Mouse (Mus musculus): ENCODE measurements at regions not wholly inside any gene's neighbourhood (a gene's known extent, or its start where the extent isn't known, plus 50 kb on each side); places are given as distances from the start of the nearest gene placed in this dataset.

GRCm38 (mm10) chr1:128858661-128859060 lies 266.6 kb upstream of the Cxcr4 start:
- Histone ChIP-seq H3K27ac (ENCODE audit: low read length) (no peak overlapping the region), H3K36me3 (ENCODE audit: control insufficient read depth, insufficient read depth) (no peaks in the 10 kb centered on the region), H3K4me1 (ENCODE audit: control insufficient read depth, insufficient read depth, low read length) (no peaks in the 10 kb centered on the region), H3K4me3 (ENCODE audit: low read length) (no peak overlapping the region), H3K4me2 (ENCODE audit: low read depth, low read length) (no peak overlapping the region), H3K27me3 (ENCODE audit: control insufficient read depth, insufficient read depth, low read length) (no peaks in the 10 kb centered on the region), H3K9ac (ENCODE audit: low read length) (no peak overlapping the region), H3K9me3 (replicated peaks; ENCODE audit: control insufficient read depth, low read length) (no peaks in the 10 kb centered on the region)
- ATAC-seq (replicated peaks; ENCODE audit: extremely low read depth, insufficient read depth, low FRiP score), result no peak
- 83% methylated on average over 2 of the region's 2 CpGs for WGBS

GRCm38 (mm10) chr1:128856933-128857332 lies 264.8 kb upstream of the Cxcr4 start:
- Histone ChIP-seq H3K27ac (ENCODE audit: low read length) (no peak overlapping the region), H3K27me3 (ENCODE audit: control insufficient read depth, insufficient read depth, low read length) (no peaks in the 10 kb centered on the region), H3K9me3 (replicated peaks; ENCODE audit: control insufficient read depth, low read length) (no peaks in the 10 kb centered on the region), H3K9ac (ENCODE audit: low read length) (no peak overlapping the region), H3K4me1 (ENCODE audit: control insufficient read depth, insufficient read depth, low read length) (no peaks in the 10 kb centered on the region), H3K36me3 (ENCODE audit: control insufficient read depth, insufficient read depth) (no peaks in the 10 kb centered on the region), H3K4me2 (ENCODE audit: low read depth, low read length) (no peak overlapping the region), H3K4me3 (ENCODE audit: low read length) (no peak overlapping the region)
- WGBS, result 60% methylated on average over 2 of the region's 2 CpGs
- no peak for ATAC-seq (replicated peaks; ENCODE audit: extremely low read depth, insufficient read depth, low FRiP score)

GRCm38 (mm10) chr1:128854649-128855048 lies 262.6 kb upstream of the Cxcr4 start:
- no peak overlapping the region for H3K4me2 ChIP-seq (ENCODE audit: low read depth, low read length)
- H3K9me3 ChIP-seq (replicated peaks; ENCODE audit: control insufficient read depth, low read length), result no peaks in the 10 kb centered on the region
- no peaks in the 10 kb centered on the region for H3K27me3 ChIP-seq (ENCODE audit: control insufficient read depth, insufficient read depth, low read length)
- 53% methylated on average over 9 of the region's 9 CpGs for WGBS
- H3K4me1 ChIP-seq (ENCODE audit: control insufficient read depth, insufficient read depth, low read length), result no peaks in the 10 kb centered on the region
- no peak overlapping the region for H3K9ac ChIP-seq (ENCODE audit: low read length)
- no peak overlapping the region for H3K27ac ChIP-seq (ENCODE audit: low read length)
- no peak for ATAC-seq (replicated peaks; ENCODE audit: extremely low read depth, insufficient read depth, low FRiP score)
- no peak overlapping the region for H3K4me3 ChIP-seq (ENCODE audit: low read length)
- no peaks in the 10 kb centered on the region for H3K36me3 ChIP-seq (ENCODE audit: control insufficient read depth, insufficient read depth)

- H3K4me2 ChIP-seq (ENCODE audit: low read depth, low read length), result no peak overlapping the region
- no peaks in the 10 kb centered on the region for H3K4me1 ChIP-seq (ENCODE audit: control insufficient read depth, insufficient read depth, low read length)
- 87% methylated on average over 10 of the region's 10 CpGs for WGBS
- H3K9ac ChIP-seq (ENCODE audit: low read length), result no peak overlapping the region
- no peaks in the 10 kb centered on the region for H3K36me3 ChIP-seq (ENCODE audit: control insufficient read depth, insufficient read depth)
- H3K27ac ChIP-seq (ENCODE audit: low read length), result no peak overlapping the region
- H3K4me3 ChIP-seq (ENCODE audit: low read length), result no peak overlapping the region
- H3K9me3 ChIP-seq (replicated peaks; ENCODE audit: control insufficient read depth, low read length), result no peaks in the 10 kb centered on the region
- no peaks in the 10 kb centered on the region for H3K27me3 ChIP-seq (ENCODE audit: control insufficient read depth, insufficient read depth, low read length)
- no peak for ATAC-seq (replicated peaks; ENCODE audit: extremely low read depth, insufficient read depth, low FRiP score)
Observed at GRCm38 (mm10) chr1:128853286-128853685, 261.2 kb upstream of the Cxcr4 start.

GRCm38 (mm10) chr1:128837361-128837760 lies 245.3 kb upstream of the Cxcr4 start:
- no peaks in the 10 kb centered on the region for H3K27me3 ChIP-seq (ENCODE audit: control insufficient read depth, insufficient read depth, low read length)
- ATAC-seq (replicated peaks; ENCODE audit: extremely low read depth, insufficient read depth, low FRiP score), result no peak
- no peak overlapping the region for H3K9ac ChIP-seq (ENCODE audit: low read length)
- H3K27ac ChIP-seq (ENCODE audit: low read length), result no peak overlapping the region
- no peaks in the 10 kb centered on the region for H3K4me1 ChIP-seq (ENCODE audit: control insufficient read depth, insufficient read depth, low read length)
- no peaks in the 10 kb centered on the region for H3K36me3 ChIP-seq (ENCODE audit: control insufficient read depth, insufficient read depth)
- no peak overlapping the region for H3K4me3 ChIP-seq (ENCODE audit: low read length)
- H3K9me3 ChIP-seq (replicated peaks; ENCODE audit: control insufficient read depth, low read length), result no peaks in the 10 kb centered on the region
- no peak overlapping the region for H3K4me2 ChIP-seq (ENCODE audit: low read depth, low read length)
- WGBS, result 90% methylated on average over 4 of the region's 4 CpGs

- no peak for ATAC-seq (replicated peaks; ENCODE audit: extremely low read depth, insufficient read depth, low FRiP score)
- H3K4me1 ChIP-seq (ENCODE audit: control insufficient read depth, insufficient read depth, low read length), result no peaks in the 10 kb centered on the region
- no peak overlapping the region for H3K27ac ChIP-seq (ENCODE audit: low read length)
- WGBS, result 80% methylated on average over 8 of the region's 8 CpGs
- no peaks in the 10 kb centered on the region for H3K9me3 ChIP-seq (replicated peaks; ENCODE audit: control insufficient read depth, low read length)
- H3K36me3 ChIP-seq (ENCODE audit: control insufficient read depth, insufficient read depth), result no peaks in the 10 kb centered on the region
- no peak overlapping the region for H3K4me2 ChIP-seq (ENCODE audit: low read depth, low read length)
- H3K9ac ChIP-seq (ENCODE audit: low read length), result no peak overlapping the region
- H3K27me3 ChIP-seq (ENCODE audit: control insufficient read depth, insufficient read depth, low read length), result no peaks in the 10 kb centered on the region
- H3K4me3 ChIP-seq (ENCODE audit: low read length), result no peak overlapping the region
Observed at GRCm38 (mm10) chr1:128835510-128835909, 243.4 kb upstream of the Cxcr4 start.

GRCm38 (mm10) chr1:128833096-128833715 lies 241.1 kb upstream of the Cxcr4 start:
- Histone ChIP-seq H3K27me3 (ENCODE audit: control insufficient read depth, insufficient read depth, low read length) (no peaks in the 10 kb centered on the region), H3K9me3 (replicated peaks; ENCODE audit: control insufficient read depth, low read length) (no peaks in the 10 kb centered on the region), H3K36me3 (ENCODE audit: control insufficient read depth, insufficient read depth) (no peaks in the 10 kb centered on the region), H3K4me2 (ENCODE audit: low read depth, low read length) (no peak overlapping the region), H3K27ac (ENCODE audit: low read length) (no peak overlapping the region), H3K4me1 (ENCODE audit: control insufficient read depth, insufficient read depth, low read length) (no peaks in the 10 kb centered on the region), H3K4me3 (ENCODE audit: low read length) (no peak overlapping the region), H3K9ac (ENCODE audit: low read length) (no peak overlapping the region)
- 37% methylated on average over 11 of the region's 11 CpGs for WGBS
- ATAC-seq (replicated peaks; ENCODE audit: extremely low read depth, insufficient read depth, low FRiP score), result no peak

GRCm38 (mm10) chr1:128832201-128832883 lies 240.2 kb upstream of the Cxcr4 start:
- Histone ChIP-seq H3K27me3 (ENCODE audit: control insufficient read depth, insufficient read depth, low read length) (no peaks in the 10 kb centered on the region), H3K9me3 (replicated peaks; ENCODE audit: control insufficient read depth, low read length) (no peaks in the 10 kb centered on the region), H3K27ac (ENCODE audit: low read length) (no peak overlapping the region), H3K4me3 (ENCODE audit: low read length) (peak overlapping the region; percentile 42), H3K4me1 (ENCODE audit: control insufficient read depth, insufficient read depth, low read length) (no peaks in the 10 kb centered on the region), H3K36me3 (ENCODE audit: control insufficient read depth, insufficient read depth) (no peaks in the 10 kb centered on the region), H3K9ac (ENCODE audit: low read length) (peak overlapping the region; percentile 46), H3K4me2 (ENCODE audit: low read depth, low read length) (peak overlapping the region; percentile 59)
- 20% methylated on average over 18 of the region's 18 CpGs for WGBS
- peak; percentile 62 for ATAC-seq (replicated peaks; ENCODE audit: extremely low read depth, insufficient read depth, low FRiP score)

- Histone ChIP-seq H3K9ac (ENCODE audit: low read length) (no peak overlapping the region), H3K4me3 (ENCODE audit: low read length) (no peak overlapping the region), H3K4me2 (ENCODE audit: low read depth, low read length) (no peak overlapping the region), H3K9me3 (replicated peaks; ENCODE audit: control insufficient read depth, low read length) (no peaks in the 10 kb centered on the region), H3K27ac (ENCODE audit: low read length) (no peak overlapping the region), H3K4me1 (ENCODE audit: control insufficient read depth, insufficient read depth, low read length) (no peaks in the 10 kb centered on the region), H3K36me3 (ENCODE audit: control insufficient read depth, insufficient read depth) (no peaks in the 10 kb centered on the region), H3K27me3 (ENCODE audit: control insufficient read depth, insufficient read depth, low read length) (no peaks in the 10 kb centered on the region)
- no peak for ATAC-seq (replicated peaks; ENCODE audit: extremely low read depth, insufficient read depth, low FRiP score)
- WGBS, result 89% methylated on average over 8 of the region's 8 CpGs
Observed at GRCm38 (mm10) chr1:128830671-128831240, 238.7 kb upstream of the Cxcr4 start.
